7 mouse cellular contexts compared by ENCODE assay signal in the genomic region with DNA sequence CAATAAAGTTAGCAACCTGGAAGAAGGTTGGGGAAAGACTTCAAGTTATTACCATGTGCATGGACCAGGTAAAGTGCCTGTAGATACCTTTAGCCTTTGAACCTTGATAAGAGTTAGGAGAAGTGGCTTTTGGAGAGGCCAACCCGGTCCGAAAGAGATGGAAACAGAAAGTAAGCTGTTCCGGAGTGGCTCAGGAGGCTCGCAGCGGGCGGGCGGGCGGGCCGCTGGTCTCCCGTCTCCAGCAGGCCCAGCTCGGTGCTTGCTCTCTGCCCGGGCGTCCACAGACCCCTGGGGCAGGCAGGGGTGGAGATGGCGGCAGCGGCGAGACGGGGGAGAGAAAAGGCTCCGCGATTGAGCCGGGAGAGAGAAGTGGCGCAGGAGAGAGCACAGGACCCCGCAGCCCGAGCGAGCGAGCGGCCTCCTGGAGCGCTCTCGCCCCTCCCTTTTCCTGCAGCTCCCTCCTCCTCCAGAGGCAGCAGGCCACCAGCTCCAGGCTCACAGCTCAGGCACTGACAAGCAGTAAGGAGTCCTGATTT. TPM values are rescaled to one million over a fixed set of nuclear protein-coding genes. Genes with fewer than 3 reads are reported as not detected.
DNase-seq lines count a peak whose midpoint lies in the region; ATAC-seq lines count a peak whose summit lies in the region.

A gene (minus strand): TSS at position 441 of the 536 bp plus-strand sequence.

- peaks cover 4% of the 10 kb centered on the region; the same call in 1 of the 2 replicates for H3K4me1 ChIP-seq in intestine, embryonic 15.5 days (replicated peaks)

- WGBS in intestine, embryonic 15.5 days: under 1% methylated on average over 26 of the region's 28 CpGs

- peak within 1 kb of the TSS; percentile 71 for H3K4me3 ChIP-seq in intestine, embryonic 15.5 days (replicated peaks)

- H3K27me3 ChIP-seq in intestine, embryonic 15.5 days (replicated peaks): no peaks in the 10 kb centered on the region

- H3K36me3 ChIP-seq in intestine, embryonic 15.5 days: no peaks in the 10 kb centered on the region

- no peaks in the 10 kb centered on the region for H3K9me3 ChIP-seq in intestine, embryonic 15.5 days

- DNase-seq in adrenal gland, adult 18-20 months (ENCODE audit: low spot score in 2 of 2): peak; percentile 67 to 74
- peak; percentile 78 for DNase-seq in embryo, embryonic 10.5 days (ENCODE audit: low spot score)
- DNase-seq in gastrocnemius, postnatal 25 days: peak; percentile 78
- peak; percentile 62 to 64 for DNase-seq in left cerebral cortex, postnatal 14 days (ENCODE audit: low spot score in 2 of 2)
- peak; percentile 44 to 52 for DNase-seq in right cerebral cortex, postnatal 36 days (ENCODE audit: low spot score in 2 of 2)

- peak within 1 kb of the TSS; percentile 99 for H3K27ac ChIP-seq in intestine, embryonic 15.5 days

- peak within 1 kb of the TSS; percentile 91 for H3K9ac ChIP-seq in intestine, embryonic 15.5 days

- peak within 1 kb of the TSS; percentile 63 for H3K4me2 ChIP-seq in intestine, embryonic 15.5 days (replicated peaks)

- peak; percentile 97 for ATAC-seq in intestine, embryonic 15.5 days
- ATAC-seq in megakaryocyte-erythroid progenitor cell, adult 5-6 weeks (replicated peaks; ENCODE audit: low FRiP score, low TSS enrichment, poor library complexity, severe bottlenecking): peak; percentile 98

- intact Hi-C loops in left cerebral cortex, postnatal 14 days (cut with DNase I): no loop called here

RNA-seq across cellular contexts. Expression of the gene that starts here (rescaled TPM):
- 10 to 100 TPM; 23.7 to 30.5 TPM for total RNA-seq in adrenal gland, adult 18-20 months (2021)
- total RNA-seq in gastrocnemius, postnatal 25 days (2021): 1 to 10 TPM; 5.9 to 6.4 TPM
- 2.8 and 3.4 TPM in 2 replicates for polyA plus RNA-seq in intestine, embryonic 15.5 days (2015; fragmentation: Nextera tagmentation; extraction: Ambion mirVana)
- 1 to 10 TPM; 5.6 to 6.5 TPM for total RNA-seq in left cerebral cortex, postnatal 14 days (2021)
- total RNA-seq in megakaryocyte-erythroid progenitor cell, adult 5-6 weeks (2014; fragmentation: Nextera tagmentation): 2.1 and 6.4 TPM in 2 replicates
- 1.7 and 4.7 TPM in 2 replicates for total RNA-seq in megakaryocyte-erythroid progenitor cell, adult 5-6 weeks (2017)

Comparison
In these comparisons a context has a peak if more than half of its experiments do, and no peak if none do; other contexts are left out.
1. Peak in every context shown above with its lines: DNase-seq, ATAC-seq, H3K4me3 ChIP-seq and H3K27ac ChIP-seq.